Mouse (Mus musculus): ENCODE measurements around the gene Lnx2. TPM values are rescaled to one million over a fixed set of nuclear protein-coding genes. Genes with fewer than 3 reads are reported as not detected.

Lnx2 gene
- polyA plus RNA-seq, 1 experiment, result 8.6 TPM

DNA sequence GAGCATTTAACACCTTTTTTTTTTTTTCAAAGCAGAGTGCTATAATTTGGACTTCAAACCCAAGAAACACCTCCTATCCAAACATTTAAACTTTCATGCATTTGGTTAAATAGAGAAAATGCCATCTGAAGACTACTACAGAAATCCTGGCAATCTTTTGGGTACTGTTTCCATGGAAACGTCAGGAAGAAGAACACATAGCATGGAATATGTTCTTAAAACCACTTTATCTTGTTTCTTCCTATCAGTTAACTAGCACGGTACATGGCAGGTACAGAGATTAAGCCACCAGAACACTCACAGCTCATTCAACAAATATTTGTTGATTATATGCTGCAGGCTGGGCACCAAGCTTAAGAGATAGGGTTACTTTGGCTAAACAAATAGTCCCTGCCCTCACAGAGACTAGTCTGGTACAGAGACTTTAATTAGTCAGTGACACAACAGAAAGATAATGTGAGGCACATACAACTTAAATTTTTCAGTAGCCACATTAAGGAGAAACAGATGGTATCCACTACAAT, 21.6 kb downstream of the Lnx2 start:
- Histone ChIP-seq H3K27ac (ENCODE audit: insufficient read depth, low read length) (no peak overlapping the region), H3K4me3 (ENCODE audit: insufficient read depth, low read length) (no peak overlapping the region), H3K4me1 (ENCODE audit: control insufficient read depth, insufficient read depth, low read length) (peaks cover 2% of the 10 kb centered on the region; the same call in 1 of the 2 replicates)
- TF ChIP-seq POLR2A (IDR thresholded peaks at IDR 0.05; ENCODE audit: low read depth, low read length) (no peak), CTCF (IDR thresholded peaks at IDR 0.05; ENCODE audit: borderline replicate concordance, insufficient read depth, low read length) (no peak)

- Histone ChIP-seq H3K4me3 (ENCODE audit: insufficient read depth, low read length) (no peak overlapping the region), H3K27ac (ENCODE audit: insufficient read depth, low read length) (no peak overlapping the region), H3K4me1 (ENCODE audit: control insufficient read depth, insufficient read depth, low read length) (peaks cover 2% of the 10 kb centered on the region; the same call in 1 of the 2 replicates)
- TF ChIP-seq POLR2A (IDR thresholded peaks at IDR 0.05; ENCODE audit: low read depth, low read length), result no peak
- TF ChIP-seq CTCF (IDR thresholded peaks at IDR 0.05; ENCODE audit: borderline replicate concordance, insufficient read depth, low read length), result no peak
These were observed 22.1 kb downstream of the Lnx2 start for GRCm38 (mm10) chr5:147054328-147054727.

- TF ChIP-seq POLR2A (IDR thresholded peaks at IDR 0.05; ENCODE audit: low read depth, low read length), result no peak
- TF ChIP-seq CTCF (IDR thresholded peaks at IDR 0.05; ENCODE audit: borderline replicate concordance, insufficient read depth, low read length), result no peak
- peaks cover 2% of the 10 kb centered on the region; the same call in 1 of the 2 replicates for H3K4me1 ChIP-seq (ENCODE audit: control insufficient read depth, insufficient read depth, low read length)
- H3K27ac ChIP-seq (ENCODE audit: insufficient read depth, low read length), result no peak overlapping the region
- H3K4me3 ChIP-seq (ENCODE audit: insufficient read depth, low read length), result no peak overlapping the region
These were observed 22.9 kb downstream of the Lnx2 start for GRCm38 (mm10) chr5:147053481-147053880.

DNA sequence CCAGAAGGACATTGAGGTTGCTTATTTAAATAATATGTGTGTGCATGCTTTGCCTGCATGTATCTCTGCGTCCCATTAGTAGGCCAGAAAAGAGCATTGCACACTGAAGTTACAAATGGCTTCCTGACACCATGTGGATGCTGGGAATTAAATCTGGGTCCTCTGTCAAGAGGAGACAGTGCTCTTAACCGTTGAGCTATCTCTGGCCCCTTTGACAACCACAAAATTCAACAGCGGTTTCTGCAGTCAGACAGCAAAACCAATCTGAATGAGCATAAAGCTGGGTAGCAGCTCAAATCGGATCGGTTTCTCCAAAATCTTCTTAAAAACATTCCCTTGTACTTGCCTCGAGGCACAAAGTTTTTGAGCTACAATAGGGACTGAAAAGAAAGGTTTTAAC, 23.3 kb downstream of the Lnx2 start:
- TF ChIP-seq POLR2A (IDR thresholded peaks at IDR 0.05; ENCODE audit: low read depth, low read length), result no peak
- TF ChIP-seq CTCF (IDR thresholded peaks at IDR 0.05; ENCODE audit: borderline replicate concordance, insufficient read depth, low read length), result no peak
- Histone ChIP-seq H3K4me1 (ENCODE audit: control insufficient read depth, insufficient read depth, low read length) (peaks cover 2% of the 10 kb centered on the region; the same call in 1 of the 2 replicates), H3K4me3 (ENCODE audit: insufficient read depth, low read length) (no peak overlapping the region), H3K27ac (ENCODE audit: insufficient read depth, low read length) (no peak overlapping the region)

DNA sequence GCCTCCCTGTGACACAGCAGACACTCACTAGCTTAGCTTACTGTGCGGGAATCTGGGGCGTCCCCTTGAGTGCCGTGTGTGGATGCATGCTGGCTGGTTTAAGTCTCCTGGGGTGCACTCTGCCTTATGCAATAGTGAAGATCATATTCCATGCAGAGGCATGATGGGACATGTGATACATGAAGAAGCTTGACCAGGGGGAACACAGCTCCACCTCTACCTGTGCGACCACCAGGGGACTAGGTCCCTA, 24.2 kb downstream of the Lnx2 start:
- Histone ChIP-seq H3K4me3 (ENCODE audit: insufficient read depth, low read length) (no peak overlapping the region), H3K27ac (ENCODE audit: insufficient read depth, low read length) (no peak overlapping the region), H3K4me1 (ENCODE audit: control insufficient read depth, insufficient read depth, low read length) (no peaks in the 10 kb centered on the region)
- no peak for TF ChIP-seq POLR2A (IDR thresholded peaks at IDR 0.05; ENCODE audit: low read depth, low read length)
- TF ChIP-seq CTCF (IDR thresholded peaks at IDR 0.05; ENCODE audit: borderline replicate concordance, insufficient read depth, low read length), result no peak

DNA sequence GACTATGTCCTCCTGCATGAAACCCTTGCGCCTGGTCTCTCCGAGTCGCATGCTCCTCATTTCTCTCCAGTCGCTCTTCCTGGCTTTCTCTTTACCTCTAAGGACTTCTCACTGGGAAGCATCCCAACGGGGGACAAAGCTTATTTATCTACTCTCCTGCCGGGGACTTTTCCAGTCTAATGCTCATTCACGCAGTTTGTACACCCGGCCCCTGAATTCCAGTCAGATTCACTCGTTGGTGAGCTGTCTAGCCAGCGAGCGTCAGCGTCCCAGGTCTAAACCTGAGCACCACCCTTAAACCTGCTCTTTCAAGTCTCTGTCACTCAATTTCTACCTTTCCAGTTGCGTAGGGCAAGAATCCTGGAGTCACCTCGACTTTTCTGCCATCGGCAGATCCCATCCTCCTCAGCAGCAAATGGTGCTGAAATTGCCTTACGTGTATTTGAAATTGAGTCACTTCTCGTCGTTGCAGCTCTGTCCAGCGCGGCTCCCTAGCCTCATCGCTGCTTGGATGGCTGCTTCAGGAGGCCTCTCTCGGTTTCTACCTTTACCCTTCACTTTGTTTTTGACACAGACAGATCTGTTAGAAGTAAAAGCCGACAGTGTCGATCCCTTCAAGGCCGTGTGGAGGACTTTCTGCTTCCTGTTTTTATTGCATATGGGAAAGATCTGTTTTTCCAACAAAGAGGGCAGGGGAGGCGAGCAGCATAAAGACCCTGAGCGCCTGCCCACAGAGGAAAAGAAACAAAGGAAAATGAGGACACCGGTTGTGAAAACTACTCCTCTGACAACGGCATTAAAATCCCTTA, 24.7 kb downstream of the Lnx2 start:
- H3K4me3 ChIP-seq (ENCODE audit: insufficient read depth, low read length), result no peak overlapping the region
- no peak for TF ChIP-seq CTCF (IDR thresholded peaks at IDR 0.05; ENCODE audit: borderline replicate concordance, insufficient read depth, low read length)
- TF ChIP-seq POLR2A (IDR thresholded peaks at IDR 0.05; ENCODE audit: low read depth, low read length), result no peak
- no peaks in the 10 kb centered on the region for H3K4me1 ChIP-seq (ENCODE audit: control insufficient read depth, insufficient read depth, low read length)
- H3K27ac ChIP-seq (ENCODE audit: insufficient read depth, low read length), result no peak overlapping the region

- no peak overlapping the region for H3K4me3 ChIP-seq (ENCODE audit: insufficient read depth, low read length)
- TF ChIP-seq POLR2A (IDR thresholded peaks at IDR 0.05; ENCODE audit: low read depth, low read length) (no peak), CTCF (IDR thresholded peaks at IDR 0.05; ENCODE audit: borderline replicate concordance, insufficient read depth, low read length) (no peak)
These were observed 25.4 kb downstream of the Lnx2 start for GRCm38 (mm10) chr5:147050816-147051499.

DNA sequence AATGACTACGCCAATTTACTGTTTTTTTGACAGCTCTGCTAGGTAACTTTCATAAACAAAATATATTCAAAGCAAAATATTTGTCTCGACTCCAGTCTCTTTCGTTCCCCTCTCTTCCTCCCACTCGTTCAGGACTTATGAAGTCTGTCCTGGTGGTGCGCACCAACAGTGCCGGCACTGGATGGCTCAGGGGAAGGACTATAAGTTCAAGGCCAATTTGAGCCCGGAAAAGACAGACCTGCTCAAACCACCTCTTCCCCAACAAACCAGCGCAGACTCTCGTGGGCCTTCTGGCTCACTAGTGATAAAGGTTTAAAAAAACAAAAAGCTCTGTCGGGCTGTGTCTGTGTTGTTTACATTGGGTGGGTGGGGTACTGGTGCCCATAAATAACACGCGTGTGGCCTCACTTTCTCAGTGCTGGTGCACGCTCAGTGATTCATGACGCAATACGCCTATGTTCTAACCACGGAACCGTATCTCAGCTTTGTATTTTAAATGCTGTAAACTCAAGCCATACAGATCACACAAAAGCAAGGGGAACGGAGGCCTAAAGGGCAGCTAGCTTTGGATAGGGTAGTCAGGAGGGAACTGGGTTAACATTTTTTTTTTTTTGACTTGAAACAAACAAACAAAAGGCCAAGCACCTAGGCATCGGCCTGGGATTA, 26.7 kb downstream of the Lnx2 start:
- Histone ChIP-seq H3K27ac (ENCODE audit: insufficient read depth, low read length) (no peak overlapping the region), H3K4me1 (ENCODE audit: control insufficient read depth, insufficient read depth, low read length) (no peaks in the 10 kb centered on the region), H3K4me3 (ENCODE audit: insufficient read depth, low read length) (no peak overlapping the region)
- TF ChIP-seq CTCF (IDR thresholded peaks at IDR 0.05; ENCODE audit: borderline replicate concordance, insufficient read depth, low read length), result no peak

More at GRCm38 (mm10) chr5:147050816-147051499, 25.4 kb downstream of the Lnx2 start:
- H3K4me1 ChIP-seq (ENCODE audit: control insufficient read depth, insufficient read depth, low read length), result no peaks in the 10 kb centered on the region
- no peak overlapping the region for H3K27ac ChIP-seq (ENCODE audit: insufficient read depth, low read length)

GRCm38 (mm10) chr5:147045929-147046328, 30.5 kb downstream of the Lnx2 start:
- H3K27ac ChIP-seq (ENCODE audit: insufficient read depth, low read length), result no peak overlapping the region
- no peaks in the 10 kb centered on the region for H3K4me1 ChIP-seq (ENCODE audit: control insufficient read depth, insufficient read depth, low read length)
- TF ChIP-seq POLR2A (IDR thresholded peaks at IDR 0.05; ENCODE audit: low read depth, low read length) (no peak), CTCF (IDR thresholded peaks at IDR 0.05; ENCODE audit: borderline replicate concordance, insufficient read depth, low read length) (no peak)
- H3K4me3 ChIP-seq (ENCODE audit: insufficient read depth, low read length), result no peak overlapping the region
